Mouse (Mus musculus) limb, embryonic 15.5 days (tissue): Measurements from ENCODE around the gene Epha8. TPM values are rescaled to one million over a fixed set of nuclear protein-coding genes. Genes with fewer than 3 reads are reported as not detected.

Experiments
- ATAC-seq: fragments of 200-750 bp; cut with Nextera tagmentation; 2 replicates; pipeline ENCODE4 v1.8.0; 2017; ENCODE audit warnings: low read depth, moderate TSS enrichment; ENCODE audit not compliant: insufficient number of reproducible peaks, low FRiP score, low TSS enrichment
- H3K27ac ChIP-seq: fragments of 300-500 bp; sonication (generic); 2 replicates; pipeline ENCODE4 v1.5.1; 2015; ENCODE audit warnings: moderate library complexity, mild to moderate bottlenecking, inconsistent platforms
- H3K27me3 ChIP-seq: fragments of 300-500 bp; sonication (generic); 2 replicates; pipeline ENCODE4 v1.6.1; 2015; ENCODE audit warnings: inconsistent platforms
- H3K36me3 ChIP-seq: fragments of 300-500 bp; sonication (generic); 2 replicates; pipeline ENCODE4 v1.6.1; 2015; ENCODE audit warnings: inconsistent platforms
- H3K4me1 ChIP-seq: fragments of 300-500 bp; sonication (generic); 2 replicates; pipeline ENCODE4 v1.6.1; 2015; ENCODE audit warnings: inconsistent platforms
- H3K4me2 ChIP-seq: fragments of 300-500 bp; sonication (generic); 2 replicates; pipeline ENCODE4 v1.6.1; 2015; ENCODE audit warnings: mild to moderate bottlenecking, inconsistent platforms
- H3K4me3 ChIP-seq: fragments of 300-500 bp; sonication (generic); 2 replicates; pipeline ENCODE4 v1.5.1; 2015; ENCODE audit warnings: mild to moderate bottlenecking, inconsistent platforms
- H3K9ac ChIP-seq: fragments of 300-500 bp; sonication (generic); 2 replicates; pipeline ENCODE4 v1.6.1; 2015; ENCODE audit warnings: inconsistent platforms
- H3K9me3 ChIP-seq: fragments of 300-500 bp; sonication (generic); 2 replicates; pipeline ENCODE4 v1.6.1; 2016; ENCODE audit warnings: inconsistent platforms
- WGBS: fragments of 180-500 bp; shearing (Covaris S2); methylation state at CpG from one replicate; pipeline ENCODE4 v1.1.7; 2015; 5-methylcytosine and 5-hydroxymethylcytosine counted together
- polyA plus RNA-seq: library from polyadenylated mRNA; unstranded; fragments of >200 nt; fragmentation: Nextera tagmentation; extraction: Ambion mirVana; gene quantifications from 2 replicates; pipeline ENCODE4 v1.2.1, GENCODE M21; 2015

Gene Epha8
- polyA plus RNA-seq, 1 experiment from 2014 or later = 2.5 TPM

DNA sequence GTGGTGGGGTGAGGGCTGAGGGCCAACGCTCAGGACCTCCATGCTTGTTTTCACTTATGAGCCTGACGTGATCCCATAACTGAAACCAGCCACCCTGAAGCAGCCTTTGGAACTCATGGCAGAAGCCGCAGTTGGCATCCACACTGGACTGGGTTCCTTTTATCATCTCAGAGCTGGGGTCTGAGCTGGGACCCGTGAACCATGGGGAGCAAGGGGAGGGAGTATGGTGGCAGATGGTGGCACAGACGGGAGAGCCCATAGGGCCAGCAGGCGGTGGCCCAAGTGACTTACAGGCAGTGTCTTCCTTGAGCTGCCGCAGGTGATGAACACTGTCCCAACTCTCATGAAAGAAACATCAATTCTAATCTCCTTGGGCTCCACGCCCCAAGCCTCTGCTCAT lies 37.8 kb downstream of the Epha8 start:
- Histone ChIP-seq H3K4me3 (no peak overlapping the region), H3K9me3 (no peaks in the 10 kb centered on the region), H3K4me2 (no peak overlapping the region), H3K27me3 (peaks cover 23% of the 10 kb centered on the region; the same call in 1 of the 2 replicates), H3K36me3 (no peaks in the 10 kb centered on the region), H3K4me1 (no peaks in the 10 kb centered on the region), H3K27ac (no peak overlapping the region), H3K9ac (no peak overlapping the region)
- 83% methylated on average over 8 of the region's 8 CpGs for WGBS
- no peak for ATAC-seq

GRCm38 (mm10) chr4:136917165-136917524 lies 39.5 kb downstream of the Epha8 start:
- Histone ChIP-seq H3K4me2 (no peak overlapping the region), H3K4me1 (no peaks in the 10 kb centered on the region), H3K9me3 (no peaks in the 10 kb centered on the region), H3K27me3 (peaks cover 38% of the 10 kb centered on the region), H3K27ac (no peak overlapping the region), H3K4me3 (no peak overlapping the region), H3K9ac (no peak overlapping the region), H3K36me3 (no peaks in the 10 kb centered on the region)
- 31% methylated on average over 7 of the region's 7 CpGs for WGBS
- ATAC-seq = no peak

DNA sequence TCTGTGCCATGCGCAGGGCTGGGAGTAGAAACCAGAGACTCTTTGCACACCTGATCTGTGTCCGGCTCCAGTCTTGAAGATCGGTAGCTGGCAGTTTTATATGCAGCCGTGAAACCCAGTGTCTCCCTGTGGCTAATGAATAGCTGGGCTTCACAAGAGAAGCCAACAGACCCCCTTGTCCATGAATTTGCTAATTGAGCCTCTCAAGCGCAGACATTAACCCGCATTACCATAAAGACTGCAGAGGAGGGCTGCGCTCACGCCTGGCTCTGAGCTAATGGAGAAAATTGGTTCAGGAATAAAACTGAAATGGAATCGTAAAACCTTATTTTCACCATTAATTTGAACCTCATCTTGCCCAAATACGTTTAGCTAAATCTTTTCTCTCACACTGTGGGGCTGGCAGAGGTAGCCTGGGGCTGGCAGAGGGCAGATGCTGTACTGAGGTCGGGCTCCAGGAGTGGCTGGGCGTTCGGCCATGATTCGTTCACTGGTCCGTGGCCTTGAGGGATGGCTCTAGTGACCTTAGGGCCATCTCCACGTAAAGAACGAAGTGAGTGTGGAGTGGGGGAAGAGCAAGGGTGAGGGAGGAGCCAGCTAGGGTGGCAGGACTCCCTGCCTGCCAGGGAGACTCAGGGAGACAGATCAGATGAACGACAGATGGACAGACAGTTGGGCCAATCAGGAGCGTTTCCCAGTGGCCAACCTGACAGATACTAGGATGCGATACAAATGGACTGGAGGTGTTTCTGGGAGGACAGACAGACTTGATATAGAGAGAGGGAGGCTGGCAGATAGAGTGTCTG lies 40.1 kb downstream of the Epha8 start:
- peaks cover 44% of the 10 kb centered on the region for H3K27me3 ChIP-seq
- ATAC-seq = no peak
- no peak overlapping the region for H3K27ac ChIP-seq
- H3K9ac ChIP-seq = no peak overlapping the region
- H3K4me3 ChIP-seq = no peak overlapping the region
- no peaks in the 10 kb centered on the region for H3K36me3 ChIP-seq
- no peaks in the 10 kb centered on the region for H3K9me3 ChIP-seq
- H3K4me2 ChIP-seq = no peak overlapping the region
- no peaks in the 10 kb centered on the region for H3K4me1 ChIP-seq
- WGBS = 51% methylated on average over 20 of the region's 20 CpGs

GRCm38 (mm10) chr4:136912841-136913240 lies 43.8 kb downstream of the Epha8 start:
- H3K9me3 ChIP-seq = no peaks in the 10 kb centered on the region
- no peak overlapping the region for H3K9ac ChIP-seq
- H3K4me1 ChIP-seq = no peaks in the 10 kb centered on the region
- ATAC-seq = no peak
- H3K4me3 ChIP-seq = no peak overlapping the region
- H3K4me2 ChIP-seq = no peak overlapping the region
- WGBS = 10% methylated on average over 9 of the region's 9 CpGs
- peaks cover 72% of the 10 kb centered on the region for H3K27me3 ChIP-seq
- no peaks in the 10 kb centered on the region for H3K36me3 ChIP-seq
- no peak overlapping the region for H3K27ac ChIP-seq

- peaks cover 72% of the 10 kb centered on the region for H3K27me3 ChIP-seq
These were observed 44.8 kb downstream of the Epha8 start for GRCm38 (mm10) chr4:136911804-136912203.

DNA sequence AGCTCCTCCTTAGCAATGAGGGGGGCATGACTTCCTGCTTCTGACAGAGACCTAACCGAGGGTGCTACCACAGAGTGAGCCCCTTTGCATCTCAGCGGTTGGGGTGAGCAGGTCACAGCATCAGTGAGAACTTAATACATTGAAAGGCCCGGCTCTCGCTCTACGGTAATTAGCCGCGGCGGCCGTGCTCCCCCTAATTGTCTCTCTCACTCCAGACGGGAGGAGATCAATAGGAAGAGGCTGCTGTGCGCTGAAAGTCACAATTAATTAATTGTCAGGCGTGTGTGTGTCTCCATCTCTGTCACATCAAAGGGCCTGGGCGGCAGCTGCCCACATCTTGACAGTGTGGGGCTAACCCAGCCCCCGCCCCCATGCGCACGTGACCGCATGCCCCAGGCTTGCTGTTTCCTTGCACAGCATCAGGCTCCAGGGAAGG lies 45.4 kb downstream of the Epha8 start:
- Histone ChIP-seq H3K9ac (no peak overlapping the region), H3K4me1 (no peaks in the 10 kb centered on the region), H3K4me2 (no peak overlapping the region), H3K9me3 (no peaks in the 10 kb centered on the region), H3K4me3 (no peak overlapping the region), H3K27ac (no peak overlapping the region), H3K36me3 (no peaks in the 10 kb centered on the region), H3K27me3 (peaks cover 76% of the 10 kb centered on the region)
- no peak for ATAC-seq
- WGBS = 2% methylated on average over 16 of the region's 17 CpGs

More at GRCm38 (mm10) chr4:136911804-136912203, 44.8 kb downstream of the Epha8 start:
- no peak overlapping the region for H3K27ac ChIP-seq
- WGBS = 34% methylated on average over 9 of the region's 9 CpGs
- ATAC-seq = no peak
- no peaks in the 10 kb centered on the region for H3K9me3 ChIP-seq
- H3K36me3 ChIP-seq = no peaks in the 10 kb centered on the region
- no peaks in the 10 kb centered on the region for H3K4me1 ChIP-seq
- no peak overlapping the region for H3K4me3 ChIP-seq
- H3K9ac ChIP-seq = no peak overlapping the region
- no peak overlapping the region for H3K4me2 ChIP-seq

- Histone ChIP-seq H3K27me3 (peaks cover 83% of the 10 kb centered on the region), H3K27ac (no peak overlapping the region), H3K9me3 (no peaks in the 10 kb centered on the region), H3K4me3 (no peak overlapping the region), H3K9ac (no peak overlapping the region), H3K4me1 (0 out of 2 replicates have a peak, but pooled peaks cover 3% of the 10 kb centered on the region), H3K36me3 (no peaks in the 10 kb centered on the region), H3K4me2 (no peak overlapping the region)
- no peak for ATAC-seq
These were observed 48.8 kb downstream of the Epha8 start for GRCm38 (mm10) chr4:136907809-136908208.

DNA sequence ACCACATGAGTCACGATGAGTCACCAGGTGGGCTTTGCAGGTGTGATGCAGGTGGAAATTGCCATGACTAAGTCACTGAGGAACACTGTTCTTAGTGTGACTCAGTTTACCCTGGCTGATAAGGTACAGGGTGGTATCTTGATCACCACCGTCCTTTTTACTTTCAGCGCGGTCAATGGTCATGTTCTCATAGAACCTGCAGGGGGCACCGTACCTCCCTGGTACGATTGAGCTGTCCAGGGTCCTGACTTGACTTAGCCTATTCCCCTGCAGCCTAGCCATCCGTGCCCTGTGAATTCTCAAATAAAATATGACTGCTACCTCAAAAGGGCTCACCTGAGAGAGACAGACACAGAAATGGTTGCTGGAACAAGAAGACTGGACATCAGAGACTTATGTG lies 49.6 kb downstream of the Epha8 start:
- Histone ChIP-seq H3K27ac (no peak overlapping the region), H3K4me2 (no peak overlapping the region), H3K36me3 (no peaks in the 10 kb centered on the region), H3K9ac (no peak overlapping the region), H3K27me3 (peaks cover 78% of the 10 kb centered on the region), H3K4me3 (no peak overlapping the region), H3K9me3 (no peaks in the 10 kb centered on the region), H3K4me1 (0 out of 2 replicates have a peak, but pooled peaks cover 3% of the 10 kb centered on the region)
- 11% methylated on average over 7 of the region's 7 CpGs for WGBS
- ATAC-seq = no peak

GRCm38 (mm10) chr4:136904767-136905539 lies 51.7 kb downstream of the Epha8 start:
- peaks cover 58% of the 10 kb centered on the region for H3K27me3 ChIP-seq

DNA sequence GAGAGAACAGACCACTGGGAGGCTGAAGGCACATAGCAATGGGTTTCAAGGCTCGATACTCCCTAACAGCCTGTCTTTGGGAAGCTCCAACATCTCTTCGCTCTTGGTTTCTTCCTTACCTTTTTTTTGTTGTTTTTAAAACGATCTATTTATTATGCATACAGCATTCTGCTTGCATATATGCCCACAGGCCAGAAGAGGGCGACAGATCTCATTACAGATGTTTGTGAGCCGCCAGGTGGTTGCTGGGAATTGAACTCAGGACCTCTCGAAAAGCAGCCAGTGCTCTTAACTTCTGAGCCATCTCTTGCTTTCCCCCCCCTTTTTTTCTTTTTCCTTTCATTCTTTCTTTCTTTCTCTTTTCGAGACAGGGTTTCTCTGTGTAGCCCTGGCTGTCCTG lies 57.5 kb downstream of the Epha8 start:
- WGBS = 64% methylated on average over 7 of the region's 7 CpGs
- H3K9me3 ChIP-seq = no peaks in the 10 kb centered on the region
- ATAC-seq = no peak
- no peak overlapping the region for H3K4me3 ChIP-seq
- H3K27me3 ChIP-seq = peaks cover 52% of the 10 kb centered on the region
- no peaks in the 10 kb centered on the region for H3K36me3 ChIP-seq
- peaks cover 6% of the 10 kb centered on the region; the same call in 1 of the 2 replicates for H3K4me1 ChIP-seq
- H3K9ac ChIP-seq = no peak overlapping the region
- no peak overlapping the region for H3K27ac ChIP-seq
- H3K4me2 ChIP-seq = no peak overlapping the region

More at GRCm38 (mm10) chr4:136904767-136905539, 51.7 kb downstream of the Epha8 start:
- Histone ChIP-seq H3K4me3 (no peak overlapping the region), H3K4me1 (0 out of 2 replicates have a peak, but pooled peaks cover 3% of the 10 kb centered on the region), H3K27ac (no peak overlapping the region), H3K4me2 (no peak overlapping the region), H3K36me3 (no peaks in the 10 kb centered on the region), H3K9me3 (no peaks in the 10 kb centered on the region), H3K9ac (no peak overlapping the region)
- no peak for ATAC-seq
- WGBS = 2% methylated on average over 23 of the region's 23 CpGs

DNA sequence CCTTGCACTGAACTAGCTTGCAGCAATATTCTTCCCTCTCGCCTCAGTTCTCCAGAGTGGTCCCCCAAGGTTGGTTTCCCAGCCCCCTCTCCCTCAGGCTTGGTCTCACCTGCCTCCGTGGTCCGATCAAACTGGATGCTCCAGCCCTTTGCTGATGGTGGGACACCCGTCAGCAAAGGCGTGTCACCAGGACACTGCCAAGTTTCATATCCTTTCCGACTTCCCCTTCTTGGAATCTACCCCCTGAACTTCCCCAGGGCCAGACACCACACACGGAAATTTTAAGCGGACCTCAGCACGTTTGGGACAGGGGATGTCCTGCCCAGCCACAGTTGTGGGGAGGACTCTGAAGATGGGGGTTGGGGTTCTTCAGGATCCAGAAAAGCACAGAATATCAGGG lies 58.0 kb downstream of the Epha8 start, which contains the start of gene C1qa:
Gene C1qa (minus strand): TSS at position 167 of the 400 bp plus-strand sequence.
- H3K9ac ChIP-seq = no peak within 1 kb of the TSS
- no peak within 1 kb of the TSS for H3K4me3 ChIP-seq
- WGBS = 72% methylated on average over 9 of the region's 9 CpGs
- H3K36me3 ChIP-seq = no peaks in the 10 kb centered on the region
- peaks cover 50% of the 10 kb centered on the region for H3K27me3 ChIP-seq
- no peak for ATAC-seq
- H3K27ac ChIP-seq = no peak within 1 kb of the TSS
- no peaks in the 10 kb centered on the region for H3K9me3 ChIP-seq
- peaks cover 8% of the 10 kb centered on the region; the same call in 1 of the 2 replicates for H3K4me1 ChIP-seq
- no peak within 1 kb of the TSS for H3K4me2 ChIP-seq

DNA sequence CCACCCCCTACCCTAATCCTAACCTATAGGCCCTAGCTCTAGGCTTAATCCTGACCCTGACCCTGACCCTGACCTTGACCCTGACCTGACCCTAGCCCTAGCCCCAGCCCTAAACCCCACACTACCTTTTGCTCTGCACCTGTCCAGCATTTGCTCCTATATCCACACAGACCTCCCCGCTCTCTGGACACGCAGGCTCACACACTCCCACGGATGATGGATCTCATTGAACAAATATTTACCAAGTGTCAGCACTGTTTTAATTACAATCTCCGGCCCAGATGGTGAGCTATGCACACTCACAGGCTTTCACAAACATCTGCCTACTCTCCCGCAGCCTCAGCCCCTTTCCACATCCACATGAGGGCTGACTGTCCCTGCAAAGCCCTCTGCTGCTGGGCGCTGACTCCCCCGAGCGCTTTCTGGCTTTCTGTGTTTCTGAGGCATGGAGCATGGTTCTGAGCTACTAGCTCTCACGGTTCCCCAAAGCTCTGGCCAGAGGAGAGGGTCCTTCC lies 58.5 kb downstream of the Epha8 start:
- WGBS = 73% methylated on average over 9 of the region's 9 CpGs
- peaks cover 8% of the 10 kb centered on the region; the same call in 1 of the 2 replicates for H3K4me1 ChIP-seq
- no peaks in the 10 kb centered on the region for H3K36me3 ChIP-seq
- peaks cover 53% of the 10 kb centered on the region for H3K27me3 ChIP-seq
- no peak overlapping the region for H3K4me3 ChIP-seq
- H3K4me2 ChIP-seq = no peak overlapping the region
- no peaks in the 10 kb centered on the region for H3K9me3 ChIP-seq
- no peak for ATAC-seq
- H3K27ac ChIP-seq = no peak overlapping the region
- H3K9ac ChIP-seq = no peak overlapping the region
